Mouse (Mus musculus): Measurements from ENCODE around the gene Nr6a1.

Nr6a1 gene

GRCm38 (mm10) chr2:38937396-38937795 lies 9.9 kb upstream of the Nr6a1 start:
- DNase-seq (ENCODE audit: extremely low spot score, low read depth, low spot score), result no peak

GRCm38 (mm10) chr2:38936721-38937378 lies 9.4 kb upstream of the Nr6a1 start:
- no peak for DNase-seq (ENCODE audit: extremely low spot score, low read depth, low spot score)

GRCm38 (mm10) chr2:38934936-38935335 lies 7.4 kb upstream of the Nr6a1 start:
- DNase-seq (ENCODE audit: extremely low spot score, low read depth, low spot score), result no peak

- no peak for DNase-seq (ENCODE audit: extremely low spot score, low read depth, low spot score)
These were observed 6.4 kb upstream of the Nr6a1 start for GRCm38 (mm10) chr2:38933931-38934330.

GRCm38 (mm10) chr2:38931851-38932667 lies 4.6 kb upstream of the Nr6a1 start, which contains the start of gene Olfml2a:
Gene Olfml2a, plus strand, starts transcription at chr2:38931978.
- DNase-seq (ENCODE audit: extremely low spot score, low read depth, low spot score), result no peak

GRCm38 (mm10) chr2:38930269-38930668 lies 2.8 kb upstream of the Nr6a1 start:
- DNase-seq (ENCODE audit: extremely low spot score, low read depth, low spot score), result no peak

- DNase-seq (ENCODE audit: extremely low spot score, low read depth, low spot score), result peak; percentile 94
These were observed 1.2 kb downstream of the Nr6a1 start for GRCm38 (mm10) chr2:38926145-38926891.

GRCm38 (mm10) chr2:38925171-38926080 lies 2.1 kb downstream of the Nr6a1 start:
- DNase-seq (ENCODE audit: extremely low spot score, low read depth, low spot score), result no peak

- DNase-seq (ENCODE audit: extremely low spot score, low read depth, low spot score), result no peak
These were observed 2.9 kb downstream of the Nr6a1 start for GRCm38 (mm10) chr2:38924571-38924970.

GRCm38 (mm10) chr2:38923911-38924310 lies 3.6 kb downstream of the Nr6a1 start:
- DNase-seq (ENCODE audit: extremely low spot score, low read depth, low spot score), result no peak

- no peak for DNase-seq (ENCODE audit: extremely low spot score, low read depth, low spot score)
These were observed 4.0 kb downstream of the Nr6a1 start for GRCm38 (mm10) chr2:38923471-38923870.

GRCm38 (mm10) chr2:38921374-38921773 lies 6.1 kb downstream of the Nr6a1 start:
- no peak for DNase-seq (ENCODE audit: extremely low spot score, low read depth, low spot score)

- DNase-seq (ENCODE audit: extremely low spot score, low read depth, low spot score), result no peak
These were observed 10.4 kb downstream of the Nr6a1 start for GRCm38 (mm10) chr2:38916947-38917691.

GRCm38 (mm10) chr2:38914965-38915364 lies 12.5 kb downstream of the Nr6a1 start:
- no peak for DNase-seq (ENCODE audit: extremely low spot score, low read depth, low spot score)

- DNase-seq (ENCODE audit: extremely low spot score, low read depth, low spot score), result no peak
These were observed 13.0 kb downstream of the Nr6a1 start for GRCm38 (mm10) chr2:38914517-38914916.

GRCm38 (mm10) chr2:38908604-38909003 lies 18.9 kb downstream of the Nr6a1 start:
- DNase-seq (ENCODE audit: extremely low spot score, low read depth, low spot score), result no peak

GRCm38 (mm10) chr2:38906097-38906496 lies 21.4 kb downstream of the Nr6a1 start:
- DNase-seq (ENCODE audit: extremely low spot score, low read depth, low spot score), result no peak

GRCm38 (mm10) chr2:38904290-38904689 lies 23.2 kb downstream of the Nr6a1 start:
- DNase-seq (ENCODE audit: extremely low spot score, low read depth, low spot score), result no peak

- DNase-seq (ENCODE audit: extremely low spot score, low read depth, low spot score), result no peak
These were observed 24.6 kb downstream of the Nr6a1 start for GRCm38 (mm10) chr2:38902866-38903265.
